Mouse (Mus musculus): Measurements from ENCODE around the gene Inpp5a. TPM values are rescaled to one million over a fixed set of nuclear protein-coding genes. Genes with fewer than 3 reads are reported as not detected.

Gene Inpp5a
- 36.6 TPM for polyA plus RNA-seq (2014; fragmentation: Illumina TruSeq; extraction: RNeasy Lipid Tissue Mini Kit (QIAGEN cat#74804))

GRCm38 (mm10) chr7:139388670-139389212, at the start of gene Inpp5a:
Inpp5a (plus strand) TSS chr7:139389109.

GRCm38 (mm10) chr7:139582595-139582994, 193.7 kb downstream of the Inpp5a start, which contains the start of gene Nkx6-2:
Nkx6-2 (minus strand) TSS chr7:139582797.

Other genes starting within 250 kb of the Inpp5a start
- 3.5 TPM for gene Lrrc27, start 176.1 kb upstream of the Inpp5a start, polyA plus RNA-seq (2014; fragmentation: Illumina TruSeq; extraction: RNeasy Lipid Tissue Mini Kit (QIAGEN cat#74804))
- gene Stk32c, start 175.8 kb upstream of the Inpp5a start, polyA plus RNA-seq (2014; fragmentation: Illumina TruSeq; extraction: RNeasy Lipid Tissue Mini Kit (QIAGEN cat#74804)), result not detected
- gene Pwwp2b, start 140.6 kb upstream of the Inpp5a start, polyA plus RNA-seq (2014; fragmentation: Illumina TruSeq; extraction: RNeasy Lipid Tissue Mini Kit (QIAGEN cat#74804)), result 1.6 TPM
- not detected for gene Nkx6-2, start 193.7 kb downstream of the Inpp5a start, polyA plus RNA-seq (2014; fragmentation: Illumina TruSeq; extraction: RNeasy Lipid Tissue Mini Kit (QIAGEN cat#74804))